8 mouse cellular contexts compared by ENCODE assay signal in the genomic region with DNA sequence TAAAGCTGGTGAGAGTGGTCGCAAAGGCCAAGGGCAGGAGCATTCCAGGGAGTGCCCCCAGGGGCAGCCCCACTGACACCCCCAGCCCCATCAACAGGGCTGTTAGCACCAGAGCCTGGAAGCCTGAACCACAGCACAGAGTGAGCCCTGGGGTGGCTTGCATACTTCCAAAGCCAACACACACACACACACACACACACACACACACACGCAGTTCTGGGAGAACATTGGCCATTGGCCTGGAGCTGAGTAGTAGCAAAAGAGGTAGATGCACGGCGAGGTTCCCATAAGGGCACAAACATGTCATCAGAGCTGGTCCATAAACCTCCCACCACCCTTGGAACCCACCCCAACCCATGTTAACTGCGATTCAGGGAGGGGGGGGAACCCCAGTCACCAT. TPM values are rescaled to one million over a fixed set of nuclear protein-coding genes. Genes with fewer than 3 reads are reported as not detected.
DNase-seq lines count a peak whose midpoint lies in the region; ATAC-seq and TF ChIP-seq lines count a peak whose summit lies in the region.

No protein-coding gene starts in this region.

- no peak for ATAC-seq in embryonic facial prominence, embryonic 14.5 days (ENCODE audit: low read depth)
- ATAC-seq in intestine, postnatal 0 days: no peak
- ATAC-seq in neural tube, embryonic 13.5 days (ENCODE audit: low read depth): peak; percentile 8; the same call in 1 of the 2 replicates

- H3K36me3 ChIP-seq in liver, adult 2 months (ENCODE audit: control insufficient read depth, insufficient read depth, low read length): no peaks in the 10 kb centered on the region; the same call in 1 of the 2 replicates
- H3K36me3 ChIP-seq in embryonic facial prominence, embryonic 14.5 days (ENCODE audit: control insufficient read depth, insufficient read depth, low read length): peaks cover 30% of the 10 kb centered on the region
- peaks cover 28% of the 10 kb centered on the region for H3K36me3 ChIP-seq in intestine, postnatal 0 days (ENCODE audit: control insufficient read depth, insufficient read depth)
- H3K36me3 ChIP-seq in neural tube, embryonic 13.5 days: peaks cover 34% of the 10 kb centered on the region

- peaks cover 24% of the 10 kb centered on the region for H3K4me1 ChIP-seq in liver, adult 2 months (ENCODE audit: control insufficient read depth, insufficient read depth, low read length)
- peaks cover 23% of the 10 kb centered on the region for H3K4me1 ChIP-seq in embryonic facial prominence, embryonic 14.5 days (ENCODE audit: control insufficient read depth, insufficient read depth, low read length)
- H3K4me1 ChIP-seq in intestine, postnatal 0 days (replicated peaks; ENCODE audit: control insufficient read depth, insufficient read depth, low read length): 0 out of 2 replicates have a peak, but pooled peaks cover 8% of the 10 kb centered on the region
- H3K4me1 ChIP-seq in neural tube, embryonic 13.5 days (replicated peaks): peaks cover 50% of the 10 kb centered on the region

- peak overlapping the region; percentile 23; the same call in 1 of the 2 replicates for H3K27ac ChIP-seq in liver, adult 2 months (replicated peaks; ENCODE audit: insufficient read depth, low read depth, low read length)
- H3K27ac ChIP-seq in embryonic facial prominence, embryonic 14.5 days (replicated peaks; ENCODE audit: low read depth, low read length): peak overlapping the region; percentile 72; the same call in 1 of the 2 replicates
- H3K27ac ChIP-seq in intestine, postnatal 0 days (ENCODE audit: low read depth, low read length): no peak overlapping the region
- peak overlapping the region; percentile 95 for H3K27ac ChIP-seq in neural tube, embryonic 13.5 days (replicated peaks)

- 21% methylated on average over 5 of the region's 5 CpGs for WGBS in liver, adult 2 months
- WGBS in embryonic facial prominence, embryonic 14.5 days: 33% methylated on average over 5 of the region's 5 CpGs
- 15% methylated on average over 5 of the region's 5 CpGs for WGBS in intestine, postnatal 0 days
- WGBS in neural tube, embryonic 13.5 days: 26% methylated on average over 5 of the region's 5 CpGs

- TF ChIP-seq CTCF in liver, adult 2 months (IDR thresholded peaks at IDR 0.05; ENCODE audit: low read depth, low read length): no peak
- no peak for TF ChIP-seq CTCF in intestine, postnatal 0 days (IDR thresholded peaks at IDR 0.05; ENCODE audit: low read depth)

- DNase-seq in liver, adult 2 months (ENCODE audit: extremely low read depth, low read depth, low spot score): no peak
- DNase-seq in liver: no peak
- no peak for DNase-seq in embryonic facial prominence, embryonic 14.5 days (ENCODE audit: low spot score)
- DNase-seq in ovary, postnatal 10 days (ENCODE audit: low spot score): no peak
- no peak for DNase-seq in right cerebral cortex, adult 18-20 months
- DNase-seq in urinary bladder, postnatal 14 days (ENCODE audit: low spot score): no peak

- TF ChIP-seq POLR2A in liver, adult 2 months (IDR thresholded peaks at IDR 0.05; ENCODE audit: extremely low read depth, insufficient read depth, low read length): no peak

- peaks cover 5% of the 10 kb centered on the region; the same call in 1 of the 2 replicates for H3K79me2 ChIP-seq in liver, adult 2 months (ENCODE audit: control insufficient read depth, insufficient read depth, low read length)

- peak overlapping the region; percentile 92 for H3K4me2 ChIP-seq in embryonic facial prominence, embryonic 14.5 days (ENCODE audit: low read depth, low read length)
- H3K4me2 ChIP-seq in intestine, postnatal 0 days (replicated peaks; ENCODE audit: low read depth): peak overlapping the region; percentile 94
- peak overlapping the region; percentile 95 for H3K4me2 ChIP-seq in neural tube, embryonic 13.5 days

- peak overlapping the region; percentile 31 for H3K9ac ChIP-seq in liver, adult 2 months (ENCODE audit: low read depth, low read length)
- peak overlapping the region; percentile 62 for H3K9ac ChIP-seq in embryonic facial prominence, embryonic 14.5 days (ENCODE audit: low read depth, low read length)
- no peak overlapping the region for H3K9ac ChIP-seq in intestine, postnatal 0 days (ENCODE audit: low read depth, low read length)
- H3K9ac ChIP-seq in neural tube, embryonic 13.5 days: peak overlapping the region; percentile 86

- H3K27me3 ChIP-seq in liver, adult 2 months (ENCODE audit: control insufficient read depth, insufficient read depth, low read length): no peaks in the 10 kb centered on the region
- H3K27me3 ChIP-seq in embryonic facial prominence, embryonic 14.5 days (replicated peaks; ENCODE audit: control insufficient read depth, insufficient read depth, low read length): no peaks in the 10 kb centered on the region
- no peaks in the 10 kb centered on the region for H3K27me3 ChIP-seq in intestine, postnatal 0 days (replicated peaks; ENCODE audit: control insufficient read depth, insufficient read depth, low read length)
- no peaks in the 10 kb centered on the region for H3K27me3 ChIP-seq in neural tube, embryonic 13.5 days

- H3K4me3 ChIP-seq in liver, adult 2 months (ENCODE audit: insufficient read depth, low read depth, low read length): peak overlapping the region; percentile 74; the same call in 1 of the 2 replicates
- H3K4me3 ChIP-seq in embryonic facial prominence, embryonic 14.5 days (ENCODE audit: low read depth, low read length): peak overlapping the region; percentile 44
- peak overlapping the region; percentile 50 for H3K4me3 ChIP-seq in intestine, postnatal 0 days (ENCODE audit: low read depth, low read length)
- peak overlapping the region; percentile 59 for H3K4me3 ChIP-seq in neural tube, embryonic 13.5 days

- H3K9me3 ChIP-seq in embryonic facial prominence, embryonic 14.5 days (ENCODE audit: control insufficient read depth, low read length): no peaks in the 10 kb centered on the region
- H3K9me3 ChIP-seq in intestine, postnatal 0 days (ENCODE audit: control insufficient read depth): no peaks in the 10 kb centered on the region
- H3K9me3 ChIP-seq in neural tube, embryonic 13.5 days: no peaks in the 10 kb centered on the region

RNA-seq across cellular contexts. Expression of gene Tm7sf2, which starts 1.6 kb away (rescaled TPM):
- 185 and 210 TPM in 2 replicates for total RNA-seq in liver, adult 2 months (2014; rRNA removed)
- 433 and 503 TPM in 2 replicates for polyA plus RNA-seq in liver, adult 2 months (2012; rRNA removed)
- 19.5 and 21.7 TPM in 2 replicates for polyA plus RNA-seq in embryonic facial prominence, embryonic 14.5 days (2014; fragmentation: Nextera tagmentation; extraction: Ambion mirVana)
- 13.4 and 17.5 TPM in 2 replicates for polyA plus RNA-seq in intestine, postnatal 0 days (2015; fragmentation: Nextera tagmentation; extraction: Ambion mirVana)
- polyA plus RNA-seq in neural tube, embryonic 13.5 days (2015; fragmentation: Nextera tagmentation; extraction: Ambion mirVana): 48.4 and 49.6 TPM in 2 replicates

RNA-seq across cellular contexts. Expression of gene Znhit2, which starts 5.6 kb away (rescaled TPM):
- total RNA-seq in liver, adult 2 months (2014; rRNA removed): 10.9 and 12.6 TPM in 2 replicates
- polyA plus RNA-seq in liver, adult 2 months (2012; rRNA removed): 52.6 and 52.7 TPM in 2 replicates
- 33.1 and 33.6 TPM in 2 replicates for polyA plus RNA-seq in embryonic facial prominence, embryonic 14.5 days (2014; fragmentation: Nextera tagmentation; extraction: Ambion mirVana)
- 30.8 and 33.3 TPM in 2 replicates for polyA plus RNA-seq in intestine, postnatal 0 days (2015; fragmentation: Nextera tagmentation; extraction: Ambion mirVana)
- polyA plus RNA-seq in neural tube, embryonic 13.5 days (2015; fragmentation: Nextera tagmentation; extraction: Ambion mirVana): 28.1 and 33.7 TPM in 2 replicates

RNA-seq across cellular contexts. Expression of gene Fau, which starts 8.9 kb away (rescaled TPM):
- total RNA-seq in liver, adult 2 months (2014; rRNA removed): 455 and 560 TPM in 2 replicates
- 715 and 820 TPM in 2 replicates for polyA plus RNA-seq in liver, adult 2 months (2012; rRNA removed)
- polyA plus RNA-seq in embryonic facial prominence, embryonic 14.5 days (2014; fragmentation: Nextera tagmentation; extraction: Ambion mirVana): 870 and 937 TPM in 2 replicates
- polyA plus RNA-seq in intestine, postnatal 0 days (2015; fragmentation: Nextera tagmentation; extraction: Ambion mirVana): 964 and 990 TPM in 2 replicates
- polyA plus RNA-seq in neural tube, embryonic 13.5 days (2015; fragmentation: Nextera tagmentation; extraction: Ambion mirVana): 578 and 624 TPM in 2 replicates

RNA-seq across cellular contexts. Expression of gene Mrpl49, which starts 9.0 kb away (rescaled TPM):
- total RNA-seq in liver, adult 2 months (2014; rRNA removed): 27.1 and 27.2 TPM in 2 replicates
- polyA plus RNA-seq in liver, adult 2 months (2012; rRNA removed): 13.6 and 16.8 TPM in 2 replicates
- polyA plus RNA-seq in embryonic facial prominence, embryonic 14.5 days (2014; fragmentation: Nextera tagmentation; extraction: Ambion mirVana): 67.5 and 69.8 TPM in 2 replicates
- polyA plus RNA-seq in intestine, postnatal 0 days (2015; fragmentation: Nextera tagmentation; extraction: Ambion mirVana): 35.0 and 36.3 TPM in 2 replicates
- 65.5 and 68.2 TPM in 2 replicates for polyA plus RNA-seq in neural tube, embryonic 13.5 days (2015; fragmentation: Nextera tagmentation; extraction: Ambion mirVana)

RNA-seq across cellular contexts. Expression of gene Vps51, which starts 10.5 kb away (rescaled TPM):
- total RNA-seq in liver, adult 2 months (2014; rRNA removed): 16.0 and 19.8 TPM in 2 replicates
- 30.4 and 36.3 TPM in 2 replicates for polyA plus RNA-seq in liver, adult 2 months (2012; rRNA removed)
- polyA plus RNA-seq in embryonic facial prominence, embryonic 14.5 days (2014; fragmentation: Nextera tagmentation; extraction: Ambion mirVana): 52.0 and 66.5 TPM in 2 replicates
- 35.9 and 42.4 TPM in 2 replicates for polyA plus RNA-seq in intestine, postnatal 0 days (2015; fragmentation: Nextera tagmentation; extraction: Ambion mirVana)
- polyA plus RNA-seq in neural tube, embryonic 13.5 days (2015; fragmentation: Nextera tagmentation; extraction: Ambion mirVana): 74.2 and 74.5 TPM in 2 replicates
